9 mouse cellular contexts compared by ENCODE assay signal in the genomic region with DNA sequence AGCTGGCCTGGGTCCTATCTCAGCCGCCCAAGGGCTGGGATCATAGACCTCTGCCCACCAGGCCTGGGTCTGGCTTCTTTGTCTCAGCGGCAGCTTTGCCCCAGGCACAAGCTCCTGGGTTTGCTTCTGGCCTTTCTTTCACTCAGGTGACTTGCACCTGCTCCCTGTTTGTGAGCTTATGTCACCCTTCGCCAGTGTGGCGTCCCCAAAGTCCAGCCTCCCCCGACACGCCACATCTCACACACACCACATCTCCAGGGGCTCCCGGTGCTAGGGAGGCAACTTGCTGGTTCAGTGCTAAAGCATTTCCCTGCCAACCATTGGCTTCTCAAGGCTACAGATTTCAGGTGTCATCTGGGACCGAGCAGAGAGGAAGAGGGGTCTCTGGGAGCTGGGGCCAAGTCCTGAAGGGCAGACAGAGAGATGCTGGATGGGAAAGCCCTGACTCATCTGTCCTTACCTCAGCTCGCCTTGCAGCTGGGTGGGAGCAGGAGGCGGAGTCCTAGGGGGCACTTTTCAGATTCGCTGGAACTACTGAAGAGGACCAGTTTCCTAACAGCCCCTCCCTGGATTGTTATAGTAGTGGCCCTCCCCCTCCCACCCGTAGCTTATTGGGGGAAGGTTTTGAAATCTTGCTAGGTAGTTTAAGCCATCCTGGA. TPM values are rescaled to one million over a fixed set of nuclear protein-coding genes. Genes with fewer than 3 reads are reported as not detected.
DNase-seq lines count a peak whose midpoint lies in the region; ATAC-seq and TF ChIP-seq lines count a peak whose summit lies in the region.
"Had no signal": no experiment of that assay in that cellular context is flagged by ENCODE, and none has a peak within 500 bp of the region (broad histone marks: within the 10 kb centered on the region; RNA-seq: fewer than 3 reads in every experiment).

No protein-coding gene starts in this region.

- H3K9me3 ChIP-seq in forebrain, embryonic 10.5 days = no peaks in the 10 kb centered on the region
- H3K9me3 ChIP-seq in forebrain, embryonic 14.5 days (replicated peaks; ENCODE audit: control insufficient read depth, low read length) = no peaks in the 10 kb centered on the region
- H3K9me3 ChIP-seq in lung, embryonic 14.5 days (ENCODE audit: low read depth, low read length) = no peaks in the 10 kb centered on the region
- no peaks in the 10 kb centered on the region for H3K9me3 ChIP-seq in embryonic facial prominence, embryonic 12.5 days
- no peaks in the 10 kb centered on the region for H3K9me3 ChIP-seq in limb, embryonic 15.5 days

- no peak for DNase-seq in forebrain, embryonic 10.5 days (ENCODE audit: extremely low spot score, low spot score)
- DNase-seq in forebrain, embryonic 14.5 days (ENCODE audit: low spot score) = no peak
- DNase-seq in lung, embryonic 14.5 days = peak; percentile 45
- DNase-seq in lung, postnatal 36 days = no peak
- DNase-seq in cerebellum, postnatal 36 days = no peak
- no peak for DNase-seq in left cerebral cortex, postnatal 25 days (ENCODE audit: low spot score in 2 of 2)

- H3K27ac ChIP-seq in forebrain, embryonic 10.5 days = peak overlapping the region; percentile 56
- no peak overlapping the region for H3K27ac ChIP-seq in forebrain, embryonic 14.5 days (ENCODE audit: low read depth, low read length)
- peak overlapping the region; percentile 99; the same call in 1 of the 2 replicates for H3K27ac ChIP-seq in lung, embryonic 14.5 days (ENCODE audit: low read depth)
- peak overlapping the region; percentile 99 for H3K27ac ChIP-seq in embryonic facial prominence, embryonic 12.5 days
- H3K27ac ChIP-seq in limb, embryonic 15.5 days = peak overlapping the region; percentile 97

- no peak overlapping the region for H3K4me2 ChIP-seq in forebrain, embryonic 14.5 days (ENCODE audit: low read length)
- H3K4me2 ChIP-seq in lung, embryonic 14.5 days = peak overlapping the region; percentile 90
- peak overlapping the region; percentile 25; the same call in 1 of the 2 replicates for H3K4me2 ChIP-seq in embryonic facial prominence, embryonic 12.5 days (replicated peaks)
- H3K4me2 ChIP-seq in limb, embryonic 15.5 days = peak overlapping the region; percentile 81

- H3K4me1 ChIP-seq in forebrain, embryonic 10.5 days = peaks cover 100% of the 10 kb centered on the region
- peaks cover 76% of the 10 kb centered on the region for H3K4me1 ChIP-seq in forebrain, embryonic 14.5 days (ENCODE audit: control insufficient read depth, insufficient read depth, low read length)
- H3K4me1 ChIP-seq in lung, embryonic 14.5 days (ENCODE audit: insufficient read depth) = peaks cover 71% of the 10 kb centered on the region
- peaks cover 97% of the 10 kb centered on the region for H3K4me1 ChIP-seq in embryonic facial prominence, embryonic 12.5 days
- peaks cover 98% of the 10 kb centered on the region for H3K4me1 ChIP-seq in limb, embryonic 15.5 days

- no peak for TF ChIP-seq CTCF in lung, embryonic 14.5 days (IDR thresholded peaks at IDR 0.05; ENCODE audit: low read depth)

- peaks cover 19% of the 10 kb centered on the region for H3K36me3 ChIP-seq in forebrain, embryonic 10.5 days (replicated peaks)
- H3K36me3 ChIP-seq in forebrain, embryonic 14.5 days (ENCODE audit: control insufficient read depth, insufficient read depth, low read length) = peaks cover 14% of the 10 kb centered on the region
- H3K36me3 ChIP-seq in lung, embryonic 14.5 days (ENCODE audit: insufficient read depth) = peaks cover 27% of the 10 kb centered on the region
- H3K36me3 ChIP-seq in embryonic facial prominence, embryonic 12.5 days = peaks cover 16% of the 10 kb centered on the region
- H3K36me3 ChIP-seq in limb, embryonic 15.5 days = peaks cover 11% of the 10 kb centered on the region

- peaks cover 23% of the 10 kb centered on the region for H3K27me3 ChIP-seq in forebrain, embryonic 10.5 days (ENCODE audit: poor library complexity, severe bottlenecking)
- H3K27me3 ChIP-seq in forebrain, embryonic 14.5 days (replicated peaks; ENCODE audit: control insufficient read depth, insufficient read depth, low read length) = no peaks in the 10 kb centered on the region
- H3K27me3 ChIP-seq in lung, embryonic 14.5 days (ENCODE audit: insufficient read depth, low read length) = no peaks in the 10 kb centered on the region
- no peaks in the 10 kb centered on the region for H3K27me3 ChIP-seq in embryonic facial prominence, embryonic 12.5 days
- H3K27me3 ChIP-seq in limb, embryonic 15.5 days = no peaks in the 10 kb centered on the region

- no peak overlapping the region for H3K9ac ChIP-seq in forebrain, embryonic 14.5 days (ENCODE audit: low read length)
- peak overlapping the region; percentile 58; the same call in 1 of the 2 replicates for H3K9ac ChIP-seq in lung, embryonic 14.5 days
- peak overlapping the region; percentile 27; the same call in 1 of the 2 replicates for H3K9ac ChIP-seq in embryonic facial prominence, embryonic 12.5 days
- no peak overlapping the region for H3K9ac ChIP-seq in limb, embryonic 15.5 days

- intact Hi-C loops in left cerebral cortex, postnatal 25 days (cut with DNase I) = no loop called here

- no peak overlapping the region for H3K4me3 ChIP-seq in forebrain, embryonic 10.5 days
- no peak overlapping the region for H3K4me3 ChIP-seq in forebrain, embryonic 14.5 days (ENCODE audit: low read depth, low read length)
- H3K4me3 ChIP-seq in lung, embryonic 14.5 days (ENCODE audit: low read depth, low read length) = no peak overlapping the region
- no peak overlapping the region; the same call in 1 of the 2 replicates for H3K4me3 ChIP-seq in embryonic facial prominence, embryonic 12.5 days
- H3K4me3 ChIP-seq in limb, embryonic 15.5 days = no peak overlapping the region

- WGBS in forebrain, embryonic 10.5 days = 47% methylated on average over 12 of the region's 12 CpGs
- 50% methylated on average over 12 of the region's 12 CpGs for WGBS in forebrain, embryonic 14.5 days
- 43% methylated on average over 12 of the region's 12 CpGs for WGBS in lung, embryonic 14.5 days
- WGBS in embryonic facial prominence, embryonic 12.5 days = 39% methylated on average over 12 of the region's 12 CpGs
- 50% methylated on average over 12 of the region's 12 CpGs for WGBS in limb, embryonic 15.5 days

- ATAC-seq in forebrain, embryonic 14.5 days = no peak
- ATAC-seq in lung, embryonic 14.5 days (ENCODE audit: insufficient read depth) = no peak
- no peak for ATAC-seq in embryonic facial prominence, embryonic 12.5 days (ENCODE audit: insufficient number of reproducible peaks, insufficient read depth, low FRiP score, low TSS enrichment)
- no peak for ATAC-seq in limb, embryonic 15.5 days (ENCODE audit: insufficient number of reproducible peaks, low FRiP score, low TSS enrichment, low read depth)

RNA-seq across cellular contexts. Expression of gene Bcl9l, which starts 14.3 kb away (rescaled TPM):
- polyA plus RNA-seq in forebrain, embryonic 10.5 days (2016; fragmentation: Nextera tagmentation; extraction: Ambion mirVana) = 3.9 and 5.0 TPM in 2 replicates
- 9.9 and 13.4 TPM in 2 replicates for polyA plus RNA-seq in forebrain, embryonic 14.5 days (2014; fragmentation: Nextera tagmentation; extraction: Ambion mirVana)
- 16.3 and 17.3 TPM in 2 replicates for polyA plus RNA-seq in lung, embryonic 14.5 days (2014; fragmentation: Nextera tagmentation; extraction: Ambion mirVana)
- 17.7 and 18.5 TPM in 2 replicates for polyA plus RNA-seq in embryonic facial prominence, embryonic 12.5 days (2016; fragmentation: Nextera tagmentation; extraction: Ambion mirVana)
- 16.8 and 18.5 TPM in 2 replicates for polyA plus RNA-seq in limb, embryonic 15.5 days (2015; fragmentation: Nextera tagmentation; extraction: Ambion mirVana)
- total RNA-seq in left cerebral cortex, postnatal 25 days (2021) = 10 to 100 TPM; 60.3 to 60.9 TPM

RNA-seq across cellular contexts. Expression of gene Upk2, which starts 42.2 kb away (rescaled TPM):
- not detected in 2 replicates for polyA plus RNA-seq in forebrain, embryonic 10.5 days (2016; fragmentation: Nextera tagmentation; extraction: Ambion mirVana)
- polyA plus RNA-seq in forebrain, embryonic 14.5 days (2014; fragmentation: Nextera tagmentation; extraction: Ambion mirVana) = not detected in 2 replicates
- 0.39 and 0.53 TPM in 2 replicates for polyA plus RNA-seq in lung, embryonic 14.5 days (2014; fragmentation: Nextera tagmentation; extraction: Ambion mirVana)
- 1.7 and 2.2 TPM in 2 replicates for polyA plus RNA-seq in embryonic facial prominence, embryonic 12.5 days (2016; fragmentation: Nextera tagmentation; extraction: Ambion mirVana)
- polyA plus RNA-seq in limb, embryonic 15.5 days (2015; fragmentation: Nextera tagmentation; extraction: Ambion mirVana) = 0.37 and 0.45 TPM in 2 replicates
- total RNA-seq in left cerebral cortex, postnatal 25 days (2021) = not detected
- total RNA-seq: layer of hippocampus, postnatal 25 days had no signal

RNA-seq across cellular contexts. Expression of gene Foxr1, which starts 56.0 kb away (rescaled TPM):
- not detected in 2 replicates for polyA plus RNA-seq in forebrain, embryonic 10.5 days (2016; fragmentation: Nextera tagmentation; extraction: Ambion mirVana)
- not detected in 2 replicates for polyA plus RNA-seq in forebrain, embryonic 14.5 days (2014; fragmentation: Nextera tagmentation; extraction: Ambion mirVana)
- not detected in 2 replicates for polyA plus RNA-seq in lung, embryonic 14.5 days (2014; fragmentation: Nextera tagmentation; extraction: Ambion mirVana)
- polyA plus RNA-seq in embryonic facial prominence, embryonic 12.5 days (2016; fragmentation: Nextera tagmentation; extraction: Ambion mirVana) = not detected in 2 replicates
- not detected in 2 replicates for polyA plus RNA-seq in limb, embryonic 15.5 days (2015; fragmentation: Nextera tagmentation; extraction: Ambion mirVana)
- not detected for total RNA-seq in left cerebral cortex, postnatal 25 days (2021)
- total RNA-seq: layer of hippocampus, postnatal 25 days had no signal

Comparison
In these comparisons a context has a peak if more than half of its experiments do, and no peak if none do; other contexts are left out.
1. H3K9ac ChIP-seq: peak in lung, embryonic 14.5 days (single experiment) and embryonic facial prominence, embryonic 12.5 days (single experiment); none in forebrain, embryonic 14.5 days (single experiment) and limb, embryonic 15.5 days (single experiment).